Mouse (Mus musculus) cerebellum, adult 2 months (tissue): ENCODE data around the gene Fanca.

Experiments
- CTCF ChIP-seq: fragments of 200-500 bp; IDR thresholded peaks from 2 replicates; pipeline ENCODE4 v1.5.1; 2011; ENCODE audit warnings: low read depth, mild to moderate bottlenecking, control low read depth, low read length, moderate library complexity, borderline replicate concordance; ENCODE audit not compliant: insufficient read depth
- POLR2A ChIP-seq: fragments of 200-500 bp; IDR thresholded peaks from 2 replicates; pipeline ENCODE4 v1.6.1; 2011; ENCODE audit warnings: low read length, control low read depth, borderline replicate concordance; ENCODE audit not compliant: insufficient read depth

GRCm38 (mm10) chr8:123287362-123287761, 31.0 kb downstream of the Fanca start:
- TF ChIP-seq CTCF (no peak), POLR2A (no peak)
